Mouse (Mus musculus): ENCODE results near the gene Cars. TPM values are rescaled to one million over a fixed set of nuclear protein-coding genes. Genes with fewer than 3 reads are reported as not detected.
"Not testable (repeated sequence)": the region's sequence is repeated elsewhere in the genome, so short reads cannot be mapped to it uniquely, and the experiment has no call there.

Cars gene
- 10 to 100 TPM; 45.7 to 48.3 TPM for total RNA-seq (2021)
- long read RNA-seq, experiment 1, transcript Cars-202 (22 exons, 2,462 nt): major isoform, 37 of 56 reads
- long read RNA-seq, experiment 1, transcript Cars-201 (23 exons, 3,222 nt): minor isoform, 9 of 56 reads
- long read RNA-seq, experiment 1, partial matches to known transcripts: 3 of 56 reads
- long read RNA-seq, experiment 1, other reads (novel, unspliced or antisense): 7 of 56 reads
- long read RNA-seq, experiment 2, transcript Cars-202 (22 exons, 2,462 nt): major isoform, 33 of 64 reads
- long read RNA-seq, experiment 2, transcript Cars-201 (23 exons, 3,222 nt): minor isoform, 16 of 64 reads
- long read RNA-seq, experiment 2, partial matches to known transcripts: 8 of 64 reads
- long read RNA-seq, experiment 2, other reads (novel, unspliced or antisense): 7 of 64 reads

DNA sequence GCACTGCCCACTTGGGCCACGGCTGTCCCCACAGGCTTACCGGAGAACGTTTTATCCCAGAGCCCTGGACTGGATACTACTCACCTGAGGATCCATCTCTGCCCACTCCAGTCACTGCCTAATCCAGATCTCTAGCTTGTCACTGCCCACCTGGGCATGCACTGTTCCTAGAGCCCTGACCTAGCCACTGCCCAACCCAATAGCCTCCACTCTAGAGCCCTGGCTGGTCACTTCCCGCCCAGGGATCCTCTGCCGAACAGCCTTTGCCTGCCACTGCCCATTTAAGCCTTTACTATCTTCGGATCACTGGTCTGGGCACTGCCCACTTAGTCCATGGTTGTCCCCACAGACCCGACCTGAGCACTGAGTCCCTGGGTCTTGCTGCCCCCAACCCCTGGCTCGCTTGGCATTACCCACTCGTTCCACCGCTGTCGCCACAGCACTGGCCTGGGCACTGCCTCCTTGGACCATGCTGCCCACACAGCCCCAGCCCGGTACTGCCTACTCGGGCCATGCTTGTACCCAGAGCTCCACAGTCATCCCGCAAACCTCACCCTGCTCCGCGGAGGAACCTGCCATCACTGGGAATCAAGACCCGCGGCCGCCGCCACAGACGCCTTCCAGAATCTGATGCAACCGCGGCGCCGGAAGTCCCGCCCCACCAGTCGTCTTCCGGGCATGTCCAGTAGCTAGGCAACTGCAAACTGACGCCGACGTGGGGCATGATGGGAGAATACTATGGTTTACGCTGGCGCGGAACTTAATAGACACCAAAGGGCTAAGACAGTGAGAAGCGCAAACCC lies at the start of gene Cars:
Cars (minus strand) TSS at position 663 of the 803 bp plus-strand sequence.
- DNase-seq (ENCODE audit: low spot score in 2 of 2): peak; percentile 81 to 94

DNA sequence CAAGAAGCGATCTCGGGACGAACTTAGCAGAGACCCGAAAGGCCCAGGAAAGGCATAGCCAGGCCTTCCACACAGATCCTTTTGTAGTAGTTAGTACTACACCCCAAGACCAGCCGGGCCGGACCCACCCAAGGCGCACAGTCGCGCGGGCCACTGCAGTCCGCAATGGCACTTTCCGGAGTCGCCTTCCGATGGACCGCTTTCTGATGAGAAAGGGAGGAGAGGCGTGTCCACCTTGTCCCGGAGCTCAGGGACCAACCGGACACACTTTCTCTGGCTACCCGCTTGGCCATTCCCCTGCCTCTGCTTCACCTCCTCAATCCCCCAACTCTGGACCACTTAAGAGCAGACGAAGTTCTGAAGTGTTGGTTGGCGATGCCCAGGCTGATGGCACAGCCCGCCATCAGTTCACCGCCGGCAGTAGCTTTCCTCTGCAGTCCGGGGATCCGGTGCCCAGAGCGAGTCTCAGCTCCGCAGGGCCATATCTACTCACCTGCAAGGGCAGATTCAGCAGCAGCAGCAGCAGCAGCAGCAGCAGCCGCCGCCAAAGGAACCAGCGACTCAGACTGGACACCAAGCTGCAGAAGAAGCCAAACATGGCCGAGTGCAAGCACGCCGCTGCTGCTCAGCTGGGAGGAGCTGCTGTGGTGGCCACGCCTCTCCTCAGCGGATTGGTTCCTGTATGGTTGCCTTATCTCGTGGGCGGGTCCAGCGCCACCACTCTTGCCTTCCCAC lies 49.3 kb upstream of the Cars start, which contains the start of gene Tnfrsf22:
Tnfrsf22 (minus strand) TSS at position 628 of the 735 bp plus-strand sequence.
- peak; percentile 50 to 76 for DNase-seq (ENCODE audit: low spot score in 2 of 2)

DNA sequence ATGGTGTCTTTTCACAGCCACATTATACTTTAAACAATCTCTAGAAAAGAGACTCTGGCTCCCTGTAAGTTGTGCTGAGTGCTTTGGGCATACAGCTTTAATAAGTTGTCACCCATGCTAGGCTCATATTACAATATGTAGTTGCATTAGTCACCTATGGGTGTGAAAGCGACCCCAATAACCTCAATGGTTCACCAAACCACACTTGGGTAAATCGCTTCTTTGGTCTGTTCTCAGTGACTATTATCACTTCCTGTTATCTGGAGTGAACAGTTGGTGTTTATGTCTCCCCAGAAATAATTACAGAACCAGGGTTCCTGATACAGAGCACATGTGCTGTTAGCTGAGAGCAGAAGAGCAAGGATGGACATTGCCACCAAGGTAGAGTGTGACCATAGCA lies 44.1 kb upstream of the Cars start:
- not testable (repeated sequence) for DNase-seq (ENCODE audit: low spot score in 2 of 2)

DNA sequence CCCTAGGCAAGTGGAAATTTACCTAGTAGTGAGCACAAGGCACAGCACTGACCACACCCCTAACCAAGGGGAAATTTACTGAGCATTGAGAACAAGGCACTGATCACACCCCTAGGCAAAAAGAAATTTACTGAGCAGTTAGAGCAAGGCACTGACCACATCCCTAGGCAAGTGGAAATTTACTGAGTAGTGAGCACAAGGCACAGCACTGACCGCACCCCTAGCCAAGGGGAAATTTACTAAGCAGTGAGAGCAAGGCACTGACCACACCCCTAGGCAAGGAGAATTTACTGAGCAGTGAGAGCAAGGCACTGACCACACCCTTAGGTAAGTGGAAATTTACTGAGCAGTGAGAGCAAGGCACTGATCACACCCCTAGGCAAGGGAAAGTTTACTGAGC lies 36.8 kb upstream of the Cars start:
- no peak for DNase-seq (ENCODE audit: low spot score in 2 of 2)

DNA sequence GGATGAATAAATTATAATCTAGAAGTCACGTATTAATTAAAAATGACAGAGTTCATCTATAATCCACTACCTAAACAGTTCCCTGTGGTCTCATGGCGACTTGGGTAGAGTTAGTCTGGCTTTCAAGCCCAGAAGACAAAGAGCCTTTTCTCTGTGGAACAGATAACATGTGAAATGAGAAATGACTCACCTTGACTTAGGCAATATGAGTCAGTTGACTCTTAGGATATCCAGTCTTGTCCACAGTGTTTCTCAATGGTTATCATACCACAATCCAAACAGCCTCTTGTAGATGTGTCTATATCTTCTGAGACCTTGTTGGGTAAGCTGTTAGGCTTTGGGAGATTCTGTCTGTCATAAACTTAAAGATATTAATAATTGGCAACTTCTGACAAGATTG lies 31.6 kb upstream of the Cars start:
- no peak for DNase-seq (ENCODE audit: low spot score in 2 of 2)

DNA sequence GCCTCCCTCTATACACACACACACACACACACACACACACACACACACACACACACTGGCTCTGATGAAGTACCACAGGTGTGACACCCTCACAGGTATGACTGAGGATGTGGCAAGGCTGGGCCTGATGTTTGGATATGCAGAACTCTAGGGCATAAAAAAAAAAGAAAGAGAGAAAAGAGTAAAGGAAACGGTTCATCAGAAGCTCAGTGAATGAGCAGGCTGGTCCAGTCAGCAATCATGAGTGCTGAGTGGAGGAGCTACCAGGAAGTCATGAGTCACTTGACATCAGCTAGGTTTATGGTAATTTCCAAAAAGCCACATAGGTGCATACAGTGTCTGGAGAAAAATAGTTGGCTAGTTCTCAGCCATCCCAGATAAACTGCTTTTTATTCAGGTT lies 29.6 kb upstream of the Cars start:
- DNase-seq (ENCODE audit: low spot score in 2 of 2): no peak

DNA sequence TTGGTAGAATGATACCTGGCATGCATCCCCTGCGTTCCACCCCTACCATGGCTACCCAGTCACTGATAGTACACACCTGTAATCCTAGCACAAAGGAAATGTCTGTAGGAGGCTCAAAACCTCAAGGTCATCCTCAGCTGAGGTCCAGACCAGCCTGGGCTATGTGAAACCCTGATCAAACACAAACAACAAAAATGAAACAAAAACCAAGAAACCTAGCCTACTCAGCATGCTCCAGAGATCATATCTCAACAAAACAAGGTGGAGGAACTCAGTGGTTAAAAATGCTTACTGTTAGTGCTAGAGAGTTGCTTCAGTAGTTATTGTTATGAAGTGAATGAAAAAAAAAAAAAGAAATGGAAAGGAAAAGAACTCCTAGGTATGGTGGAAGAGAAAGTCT lies 28.6 kb upstream of the Cars start, which contains the start of gene Tnfrsf26:
Tnfrsf26 (minus strand) TSS at position 183 of the 400 bp plus-strand sequence.
- DNase-seq (ENCODE audit: low spot score in 2 of 2): no peak

DNA sequence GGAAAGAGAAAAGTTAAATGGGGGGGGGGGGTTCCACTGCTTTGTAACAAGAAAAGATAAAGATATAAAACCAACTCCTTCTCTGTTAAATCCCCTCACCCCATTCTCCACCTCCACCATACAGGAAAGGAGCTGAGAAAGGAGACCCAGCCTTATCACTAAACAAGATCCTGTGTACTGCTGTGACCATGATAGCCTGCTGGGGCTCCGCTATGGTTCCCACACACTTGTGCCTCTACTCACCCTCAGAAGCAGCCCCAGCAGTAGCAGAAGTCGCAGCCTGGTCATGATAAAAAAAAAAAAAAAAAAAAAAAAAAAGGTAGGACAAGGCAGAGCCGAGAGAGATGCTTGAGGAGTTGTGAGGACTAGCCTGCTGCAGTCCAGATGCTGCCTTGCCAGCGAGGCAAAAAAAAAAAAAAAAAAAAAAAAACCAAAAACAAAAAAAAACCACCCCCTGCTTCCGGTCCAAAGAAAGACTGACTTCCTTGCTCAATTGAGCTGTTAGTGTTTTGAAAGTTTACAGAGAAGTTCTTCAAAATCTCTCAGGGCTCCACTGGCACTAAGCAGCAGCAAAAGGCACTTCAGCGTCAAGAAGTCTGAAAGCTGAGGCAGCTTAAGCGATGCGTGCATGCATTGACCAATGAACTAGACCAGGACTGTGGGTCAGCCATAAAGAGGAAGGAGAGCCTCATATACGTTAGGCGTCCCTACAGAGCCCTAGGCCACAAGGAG lies 27.8 kb upstream of the Cars start:
- no peak for DNase-seq (ENCODE audit: low spot score in 2 of 2)

DNA sequence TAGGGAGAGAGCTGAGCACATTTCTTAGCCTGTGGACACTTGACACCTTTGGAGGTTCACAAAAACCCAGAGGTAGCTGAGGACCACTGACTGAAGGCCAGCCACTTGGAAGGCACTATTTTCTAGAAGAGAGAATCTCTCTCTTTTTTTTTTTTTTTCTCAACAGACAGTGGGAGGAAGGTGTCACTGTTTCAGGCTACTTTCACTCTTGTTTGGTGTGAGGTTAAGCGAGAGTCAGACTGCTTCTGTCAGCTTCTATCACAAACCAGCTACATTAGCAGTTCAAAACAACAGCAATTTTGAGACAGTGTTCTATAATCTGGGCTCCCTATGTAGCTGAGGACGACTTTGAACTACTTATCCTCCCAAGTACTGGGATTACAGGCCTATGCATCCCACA lies 26.3 kb upstream of the Cars start:
- no peak for DNase-seq (ENCODE audit: low spot score in 2 of 2)

DNA sequence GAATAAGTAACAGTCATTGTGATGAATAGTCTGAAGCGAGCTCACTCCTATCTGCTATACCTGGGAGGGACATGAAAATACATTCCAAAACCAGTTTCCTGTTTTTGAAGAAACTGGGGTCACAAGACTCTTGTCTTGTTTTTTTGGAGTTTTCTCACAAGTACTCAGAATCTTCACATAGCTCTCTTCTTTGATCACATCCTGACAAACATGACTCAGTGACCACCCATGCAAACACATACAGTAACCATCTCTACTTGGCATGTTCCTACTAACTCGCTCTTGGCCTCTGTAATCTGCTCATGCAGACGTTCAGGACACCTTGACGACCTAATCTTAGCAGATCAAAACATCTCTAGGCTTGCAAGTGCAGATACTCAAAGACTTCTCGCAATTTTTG lies 25.3 kb upstream of the Cars start:
- DNase-seq (ENCODE audit: low spot score in 2 of 2): no peak

DNA sequence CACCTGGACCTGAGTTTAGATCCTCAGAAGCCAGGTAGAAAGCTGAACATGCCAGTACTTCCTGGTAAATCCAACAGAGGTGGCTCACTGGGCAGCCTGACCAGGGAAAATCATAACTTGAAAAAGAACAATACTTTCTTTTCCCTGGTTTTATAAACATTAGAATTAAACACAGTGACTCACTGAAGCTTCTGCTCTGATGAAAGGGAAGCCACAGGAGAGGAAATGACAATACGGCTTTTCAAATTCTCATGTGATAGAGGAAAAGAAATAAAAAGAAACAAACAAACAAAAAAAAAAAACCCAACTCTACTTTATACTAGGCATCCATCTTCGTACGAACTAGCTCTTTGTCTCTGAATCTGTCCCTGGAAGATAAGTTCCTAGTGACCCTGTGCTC lies 24.7 kb upstream of the Cars start:
- DNase-seq (ENCODE audit: low spot score in 2 of 2): no peak

DNA sequence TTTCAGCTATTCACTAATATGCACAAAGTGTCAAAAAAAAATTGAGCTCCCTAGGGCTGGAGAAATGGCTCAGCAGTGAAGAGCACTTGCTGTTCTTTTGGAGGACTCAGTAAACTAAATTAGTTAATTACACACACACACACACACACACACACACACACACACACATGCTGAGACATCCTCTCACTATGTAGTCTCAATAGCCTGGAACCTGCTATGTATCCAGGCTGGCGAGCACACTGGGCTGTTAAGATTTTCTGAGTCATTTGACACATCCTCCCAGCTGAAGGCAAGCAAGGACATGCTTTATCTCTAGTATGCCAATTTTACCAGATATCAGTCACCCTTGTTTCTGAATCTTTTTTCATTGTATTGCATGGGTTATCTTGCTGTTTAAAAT lies 21.1 kb upstream of the Cars start:
- no peak for DNase-seq (ENCODE audit: low spot score in 2 of 2)

DNA sequence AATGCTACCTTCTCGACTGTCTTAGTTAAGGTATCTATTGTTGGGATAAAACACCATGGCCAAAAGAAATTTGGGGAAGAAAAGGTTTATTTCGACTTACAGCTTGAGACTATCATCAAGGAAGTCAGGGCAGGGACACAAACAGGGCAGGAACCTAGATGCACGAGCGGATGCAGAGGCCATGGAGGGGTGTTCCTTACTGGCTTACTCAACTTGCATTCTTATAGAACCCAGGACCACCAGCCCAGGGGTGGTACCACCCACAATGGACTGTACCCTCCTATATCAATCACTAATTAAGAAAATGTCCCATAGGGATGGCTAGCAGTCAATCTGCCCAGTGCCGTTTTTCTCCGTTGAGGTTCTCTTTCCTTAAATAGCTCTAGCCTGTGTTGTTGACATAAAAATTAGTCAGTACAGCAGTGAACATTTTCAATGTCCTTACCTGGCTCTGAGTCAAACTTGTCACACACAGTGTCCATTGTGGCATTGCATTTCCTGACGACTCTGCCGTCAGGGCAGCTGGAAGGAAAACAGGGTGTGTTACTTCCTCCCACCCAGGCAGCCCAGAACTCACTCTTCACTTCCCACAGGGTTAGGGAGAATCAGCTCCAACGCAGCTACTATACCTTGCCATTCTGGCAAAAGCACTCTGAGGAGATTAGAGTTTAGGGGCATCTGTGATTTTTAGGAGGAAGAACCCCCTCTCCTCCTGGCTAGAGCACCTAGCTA lies 14.7 kb upstream of the Cars start:
- DNase-seq (ENCODE audit: low spot score in 2 of 2): no peak

DNA sequence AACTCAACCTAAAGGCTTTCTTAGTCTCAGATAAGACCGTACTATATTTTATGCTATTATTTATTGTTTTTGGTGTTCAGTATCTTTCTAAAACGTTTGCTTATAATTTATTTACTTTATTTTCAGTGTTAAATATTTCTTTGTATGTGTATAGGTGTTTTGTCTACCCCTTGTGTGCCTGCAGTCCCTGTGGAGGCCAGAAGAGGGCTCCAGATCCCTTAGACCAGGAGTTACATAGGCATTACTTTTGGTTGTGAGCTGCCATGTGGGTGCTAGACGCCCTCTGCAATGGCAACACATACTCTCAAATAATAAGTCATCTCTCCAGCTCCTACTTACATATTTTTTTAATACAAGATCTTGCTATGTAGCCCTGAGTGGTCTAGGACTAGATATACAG lies 12.3 kb upstream of the Cars start:
- no peak for DNase-seq (ENCODE audit: low spot score in 2 of 2)

DNA sequence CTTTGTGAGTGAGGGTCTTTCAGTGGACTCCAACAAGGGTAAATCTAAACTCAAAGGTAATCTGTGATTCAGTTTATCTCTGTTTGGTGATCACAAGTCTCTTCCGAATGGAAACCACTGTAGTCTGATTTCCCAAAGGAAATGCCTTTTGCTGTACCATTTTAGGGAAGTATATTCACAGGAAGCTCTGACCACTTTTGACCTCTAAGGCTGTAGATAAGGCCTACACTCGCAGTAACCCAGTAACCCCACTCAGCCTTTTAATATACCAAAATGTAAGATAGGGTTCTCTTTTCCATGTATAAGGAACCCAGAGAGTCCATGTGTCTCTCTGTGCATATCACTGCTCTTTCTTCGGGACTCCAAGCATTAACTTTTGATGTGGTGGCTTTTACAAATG lies 5.4 kb upstream of the Cars start:
- DNase-seq (ENCODE audit: low spot score in 2 of 2): no peak

DNA sequence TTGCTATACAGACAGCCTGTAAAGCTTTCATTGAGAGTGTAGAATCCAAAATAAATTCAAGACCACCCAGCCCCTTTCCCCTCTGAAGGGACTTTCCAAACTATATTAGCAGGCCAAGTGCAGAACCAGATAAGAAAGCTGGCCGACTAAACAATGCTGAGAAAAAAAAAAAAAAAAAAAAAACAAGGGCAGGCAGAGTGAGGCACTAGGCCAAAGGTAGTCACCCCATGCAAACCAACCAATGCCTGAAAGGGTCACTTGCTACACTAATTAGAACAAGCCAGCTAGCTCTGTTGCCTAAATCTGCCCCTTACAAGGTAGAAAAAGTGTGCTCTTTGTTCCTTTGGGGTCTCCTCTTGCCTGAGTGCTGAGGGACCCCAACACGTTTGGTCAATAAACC lies 5.0 kb upstream of the Cars start:
- no peak for DNase-seq (ENCODE audit: low spot score in 2 of 2)

DNA sequence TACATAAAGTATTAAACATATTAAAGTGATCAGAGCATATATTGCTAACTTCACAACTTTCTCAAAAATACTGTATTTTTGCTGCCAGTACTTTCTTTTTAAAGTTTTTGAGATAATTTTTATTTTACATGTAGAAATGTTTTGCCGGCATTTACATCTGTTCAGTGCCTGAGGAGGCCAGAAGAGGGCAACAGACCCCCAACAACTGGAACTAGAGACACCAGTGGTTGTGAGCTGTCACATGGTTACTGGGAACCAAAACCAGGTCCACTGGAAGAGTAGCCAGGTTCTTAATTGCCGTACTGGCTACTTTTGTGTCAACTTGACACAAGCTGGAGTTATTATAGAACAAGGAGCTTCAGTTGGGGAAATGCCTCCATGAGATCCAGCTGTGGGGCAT lies 1.8 kb upstream of the Cars start:
- DNase-seq (ENCODE audit: low spot score in 2 of 2): no peak

DNA sequence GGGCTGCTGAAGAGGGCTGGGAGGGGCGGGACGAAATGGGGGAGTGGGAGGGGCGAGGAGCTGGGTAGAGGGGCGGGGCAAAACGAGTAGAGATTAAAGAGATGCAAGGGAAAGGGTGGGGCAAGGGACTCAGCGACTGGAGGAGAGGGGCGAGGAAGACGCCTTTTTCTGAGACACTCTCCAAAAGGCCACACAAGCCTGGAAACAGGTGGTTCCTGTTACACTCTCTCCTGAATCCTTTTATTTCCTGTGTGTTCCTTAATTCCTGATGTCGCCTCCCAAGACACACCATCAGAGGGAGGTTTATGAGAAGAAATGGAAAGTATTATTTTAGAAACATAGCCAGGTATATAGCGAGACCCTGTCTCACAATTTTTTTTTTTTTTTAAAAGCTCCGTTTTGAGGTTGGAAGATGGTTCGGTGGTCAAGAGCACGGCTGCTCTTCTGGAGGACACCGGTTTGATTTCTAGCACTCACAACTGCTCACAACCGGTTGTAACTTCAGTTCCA lies 396 bp upstream of the Cars start:
- no peak for DNase-seq (ENCODE audit: low spot score in 2 of 2)

DNA sequence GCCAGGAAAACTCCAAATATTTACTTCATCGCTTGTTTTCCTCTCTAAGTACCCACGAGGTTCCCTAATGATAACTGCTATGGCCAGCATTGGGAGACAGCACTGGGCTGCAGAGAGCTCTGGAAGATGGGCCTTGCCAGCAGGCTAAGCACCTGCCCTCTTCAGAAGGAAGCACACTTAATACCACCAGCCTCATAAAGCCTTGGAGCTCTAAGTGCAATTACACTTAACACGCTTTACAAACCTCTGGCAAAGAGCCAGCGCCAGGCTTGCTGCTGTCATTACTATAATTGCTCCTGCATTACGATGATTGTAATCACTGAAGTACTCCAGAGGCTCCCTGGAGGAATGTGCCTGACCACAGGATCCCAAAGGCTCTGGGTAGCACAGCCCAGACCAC lies 5.0 kb downstream of the Cars start:
- no peak for DNase-seq (ENCODE audit: low spot score in 2 of 2)

DNA sequence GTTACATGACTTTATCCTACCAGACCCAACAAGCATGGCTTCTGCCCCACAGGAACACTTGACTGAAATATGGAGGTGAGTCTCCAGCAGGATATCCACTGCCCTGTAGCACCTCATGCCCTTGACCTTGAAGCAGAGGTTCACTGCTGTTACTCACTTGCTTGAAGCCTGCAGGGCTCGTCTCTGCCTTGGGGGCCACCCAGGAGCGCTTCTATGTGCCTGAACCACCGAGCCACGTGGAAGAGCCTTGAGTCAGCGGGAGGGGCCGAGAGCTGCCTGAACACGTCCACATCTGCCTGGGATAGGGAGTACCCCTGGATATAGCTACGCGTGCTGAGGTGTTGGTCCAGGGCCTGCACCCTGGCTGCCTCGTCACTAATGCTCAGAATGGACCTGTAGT lies 7.6 kb downstream of the Cars start:
- DNase-seq (ENCODE audit: low spot score in 2 of 2): no peak

Measured in gastrocnemius, postnatal 4 days (tissue).